ENCODE assay signal across 42 mouse cellular contexts in the genomic region with DNA sequence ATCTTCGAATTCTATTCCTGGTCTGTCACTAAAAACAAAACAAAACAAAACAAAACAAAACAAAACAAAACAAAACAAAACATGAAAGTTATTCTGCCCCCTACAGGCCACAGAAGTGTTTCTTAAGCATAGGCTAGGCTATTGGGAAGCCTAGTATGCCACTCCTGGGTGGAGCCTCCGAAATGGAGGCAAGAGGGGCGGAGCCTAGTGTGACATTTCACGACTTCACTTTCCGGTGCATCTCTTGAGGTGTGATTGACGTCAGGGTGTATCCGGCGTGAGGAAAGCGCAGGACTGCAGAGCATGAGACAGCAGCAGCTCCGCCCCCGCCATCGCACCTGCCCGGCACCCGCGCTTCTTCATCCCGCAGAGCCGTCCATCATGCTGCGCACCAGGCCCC. TPM values are rescaled to one million over a fixed set of nuclear protein-coding genes. Genes with fewer than 3 reads are reported as not detected.
DNase-seq lines count a peak whose midpoint lies in the region; ATAC-seq and TF ChIP-seq lines count a peak whose summit lies in the region.
"Had no signal": no experiment of that assay in that cellular context is flagged by ENCODE, and none has a peak within 500 bp of the region (broad histone marks: within the 10 kb centered on the region; RNA-seq: fewer than 3 reads in every experiment).

A gene (plus strand): TSS at position 285 of the 400 bp plus-strand sequence.

- H3K9me3 ChIP-seq in heart, embryonic 12.5 days (replicated peaks), result 0 out of 2 replicates have a peak, but pooled peaks cover 4% of the 10 kb centered on the region
- H3K9me3 ChIP-seq in limb, embryonic 11.5 days (ENCODE audit: control insufficient read depth, low read length), result no peaks in the 10 kb centered on the region
- no peaks in the 10 kb centered on the region for H3K9me3 ChIP-seq in limb, embryonic 10.5 days (replicated peaks)
- no peaks in the 10 kb centered on the region for H3K9me3 ChIP-seq in E14TG2a.4 (ENCODE audit: low read length)
- H3K9me3 ChIP-seq: embryonic facial prominence, embryonic 13.5 days; forebrain, embryonic 10.5 days; forebrain, embryonic 15.5 days; heart, embryonic 15.5 days; midbrain, embryonic 15.5 days had no signal

- H3K36me3 ChIP-seq in heart, embryonic 12.5 days, result no peaks in the 10 kb centered on the region
- H3K36me3 ChIP-seq in limb, embryonic 11.5 days (ENCODE audit: control insufficient read depth, insufficient read depth, low read length), result no peaks in the 10 kb centered on the region
- H3K36me3 ChIP-seq in limb, embryonic 10.5 days, result no peaks in the 10 kb centered on the region
- H3K36me3 ChIP-seq in E14TG2a.4 (ENCODE audit: insufficient read depth, low read length), result no peaks in the 10 kb centered on the region
- H3K36me3 ChIP-seq: embryonic facial prominence, embryonic 13.5 days; forebrain, embryonic 10.5 days; forebrain, embryonic 15.5 days; heart, embryonic 15.5 days; midbrain, embryonic 15.5 days had no signal

- TF ChIP-seq CTCF in E14TG2a.4 (conservative IDR thresholded peaks at IDR 0.05; ENCODE audit: low read length), result peak; percentile 46

- H3K27me3 ChIP-seq in heart, embryonic 12.5 days (replicated peaks), result no peaks in the 10 kb centered on the region
- no peaks in the 10 kb centered on the region for H3K27me3 ChIP-seq in limb, embryonic 11.5 days (ENCODE audit: control insufficient read depth, insufficient read depth, low read length)
- no peaks in the 10 kb centered on the region for H3K27me3 ChIP-seq in limb, embryonic 10.5 days (ENCODE audit: low read depth, poor library complexity, severe bottlenecking)
- peaks cover 22% of the 10 kb centered on the region for H3K27me3 ChIP-seq in E14TG2a.4 (ENCODE audit: insufficient read depth, low read length)
- H3K27me3 ChIP-seq: CH12.LX; embryonic facial prominence, embryonic 13.5 days; forebrain, embryonic 15.5 days; heart, embryonic 15.5 days; midbrain, embryonic 15.5 days had no signal

- WGBS in heart, embryonic 12.5 days, result 61% methylated on average over 18 of the region's 18 CpGs
- 77% methylated on average over 18 of the region's 18 CpGs for WGBS in limb, embryonic 11.5 days
- WGBS in limb, embryonic 10.5 days, result 70% methylated on average over 18 of the region's 18 CpGs

- no peak within 1 kb of the TSS for H3K4me3 ChIP-seq in heart, embryonic 12.5 days
- no peak within 1 kb of the TSS for H3K4me3 ChIP-seq in limb, embryonic 11.5 days (ENCODE audit: low read depth, low read length)
- H3K4me3 ChIP-seq in limb, embryonic 10.5 days, result no peak within 1 kb of the TSS
- H3K4me3 ChIP-seq in E14TG2a.4 (replicated peaks; ENCODE audit: low read length), result peak within 1 kb of the TSS; percentile 74
- H3K4me3 ChIP-seq: embryonic facial prominence, embryonic 13.5 days; forebrain, embryonic 10.5 days; forebrain, embryonic 15.5 days; heart, embryonic 15.5 days; midbrain, embryonic 15.5 days had no signal

- H3K27ac ChIP-seq in heart, embryonic 12.5 days (ENCODE audit: poor library complexity, severe bottlenecking), result no peak within 1 kb of the TSS
- H3K27ac ChIP-seq in limb, embryonic 11.5 days (replicated peaks; ENCODE audit: low read depth, low read length), result no peak within 1 kb of the TSS
- H3K27ac ChIP-seq in limb, embryonic 10.5 days, result no peak within 1 kb of the TSS
- H3K27ac ChIP-seq: embryonic facial prominence, embryonic 13.5 days; forebrain, embryonic 10.5 days; forebrain, embryonic 15.5 days; heart, embryonic 15.5 days; liver, embryonic 14.5 days; midbrain, embryonic 15.5 days had no signal

- DNase-seq in heart, adult 18-20 months, result no peak
- no peak for DNase-seq in limb, embryonic 11.5 days (ENCODE audit: low spot score)
- no peak for DNase-seq in limb, embryonic 10.5 days (ENCODE audit: low spot score)
- peak; percentile 64 for DNase-seq in WW6 (ENCODE audit: low read depth, low spot score)
- no peak for DNase-seq in adrenal gland, postnatal 25 days
- no peak for DNase-seq in right cerebral cortex, postnatal 14 days
- DNase-seq: adrenal gland, postnatal 14 days; cerebellum, adult 18-20 months; cerebellum, postnatal 10 days; gastrocnemius, postnatal 36 days; kidney, adult 18-20 months; kidney, postnatal 36 days; layer of hippocampus, postnatal 36 days; left cerebral cortex, postnatal 4 days; liver; lung, adult 2 months; lung, postnatal 4 days; spleen, adult 18-20 months had no signal

- H3K4me1 ChIP-seq in heart, embryonic 12.5 days (replicated peaks), result no peaks in the 10 kb centered on the region
- no peaks in the 10 kb centered on the region for H3K4me1 ChIP-seq in limb, embryonic 11.5 days (ENCODE audit: control insufficient read depth, insufficient read depth, low read length)
- H3K4me1 ChIP-seq in limb, embryonic 10.5 days, result no peaks in the 10 kb centered on the region
- no peaks in the 10 kb centered on the region for H3K4me1 ChIP-seq in E14TG2a.4 (replicated peaks; ENCODE audit: low read depth, low read length)
- H3K4me1 ChIP-seq: embryonic facial prominence, embryonic 13.5 days; forebrain, embryonic 10.5 days; forebrain, embryonic 15.5 days; heart, embryonic 15.5 days; midbrain, embryonic 15.5 days had no signal

- H3K4me2 ChIP-seq in heart, embryonic 12.5 days, result peak within 1 kb of the TSS; percentile 2; the same call in 1 of the 2 replicates
- no peak within 1 kb of the TSS for H3K4me2 ChIP-seq in limb, embryonic 11.5 days (ENCODE audit: low read depth, severe bottlenecking)
- H3K4me2 ChIP-seq: embryonic facial prominence, embryonic 13.5 days; forebrain, embryonic 15.5 days; heart, embryonic 15.5 days; midbrain, embryonic 15.5 days had no signal

- H3K9ac ChIP-seq in heart, embryonic 12.5 days, result no peak within 1 kb of the TSS
- H3K9ac ChIP-seq in limb, embryonic 11.5 days (ENCODE audit: low read length), result no peak within 1 kb of the TSS
- H3K9ac ChIP-seq: embryonic facial prominence, embryonic 13.5 days; forebrain, embryonic 15.5 days; heart, embryonic 15.5 days; liver, embryonic 14.5 days; midbrain, embryonic 15.5 days had no signal

- no peak for ATAC-seq in heart, embryonic 12.5 days (ENCODE audit: insufficient number of reproducible peaks, low FRiP score)
- 0 out of 2 replicates have a peak, but pooled peaks have one; percentile 31 for ATAC-seq in limb, embryonic 11.5 days (ENCODE audit: insufficient number of reproducible peaks, low FRiP score, low TSS enrichment, low read depth)
- ATAC-seq: forebrain, embryonic 15.5 days; hindbrain, embryonic 16.5 days; midbrain, embryonic 15.5 days had no signal

RNA-seq across cellular contexts. Expression of the gene that starts here (rescaled TPM):
- polyA plus RNA-seq in heart, embryonic 12.5 days (2016; fragmentation: Nextera tagmentation; extraction: Ambion mirVana), result not detected in 2 replicates
- total RNA-seq in heart, adult 18-20 months (2021), result not detected
- polyA plus RNA-seq in limb, embryonic 11.5 days (2014; fragmentation: Nextera tagmentation; extraction: Ambion mirVana), result not detected in 2 replicates
- polyA plus RNA-seq in limb, embryonic 10.5 days (2016; fragmentation: Nextera tagmentation; extraction: Ambion mirVana), result not detected in 2 replicates
- not detected in 2 replicates for total RNA-seq in adrenal gland, postnatal 25 days (2021)
- total RNA-seq: adrenal gland, postnatal 14 days; CH12.LX; common myeloid progenitor, adult 5-6 weeks; gastrocnemius, adult 18-20 months; gastrocnemius, postnatal 36 days; heart, adult 8-10 months; heart, postnatal 25 days; layer of hippocampus, adult 8-10 months; layer of hippocampus, postnatal 36 days; left cerebral cortex, postnatal 4 days; neutrophil, adult 5-6 weeks had no signal
- polyA plus RNA-seq: brain, embryonic 14.5 days; C2C12; embryonic facial prominence, embryonic 13.5 days; forebrain, embryonic 10.5 days; forebrain, embryonic 15.5 days; frontal cortex, adult 2 months; heart, embryonic 15.5 days; hindbrain, embryonic 11.5 days; hindbrain, embryonic 16.5 days; intestine, embryonic 14.5 days; liver, embryonic 14.5 days; lung, adult 2 months; midbrain, embryonic 15.5 days; neural tube, embryonic 11.5 days; stomach, embryonic 16.5 days; urinary bladder, adult 2 months had no signal

Comparison
In these comparisons a context has a peak if more than half of its experiments do, and no peak if none do; other contexts are left out.
1. Peak in ATAC-seq in limb, embryonic 11.5 days; RNA of the gene not detected or under 1 TPM.